Mouse (Mus musculus): ENCODE measurements around the gene Gm21820.
"Not testable (repeated sequence)": the region's sequence is repeated elsewhere in the genome, so short reads cannot be mapped to it uniquely, and the experiment has no call there.

The Gm21820 gene

DNA sequence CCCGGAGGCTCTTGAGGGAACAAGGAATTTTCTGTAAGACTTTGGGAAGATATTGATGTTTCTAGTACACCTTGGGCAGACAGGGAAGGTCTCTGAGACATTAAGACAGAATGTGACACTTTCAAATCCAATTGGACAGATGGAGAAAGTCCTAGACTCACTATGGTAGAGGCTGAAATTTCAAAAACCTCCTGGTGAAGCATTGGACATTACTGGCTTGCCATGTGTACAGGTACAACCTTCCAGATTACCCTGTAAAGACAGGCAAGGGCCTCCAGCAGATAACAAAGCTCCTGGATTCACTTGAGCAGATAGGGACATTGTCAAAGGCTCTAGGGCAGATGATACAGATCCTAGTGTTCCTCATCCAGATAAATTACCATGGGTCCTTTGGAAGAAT lies at the start of gene Gm21820:
Gm21820 (minus strand) TSS at position 101 of the 400 bp plus-strand sequence.
- not testable (repeated sequence) for DNase-seq (ENCODE audit: low read depth, low spot score)
